Mouse (Mus musculus): ENCODE results near the gene Fbn1. TPM values are rescaled to one million over a fixed set of nuclear protein-coding genes. Genes with fewer than 3 reads are reported as not detected.

Gene Fbn1
- total and polyA plus RNA-seq, 2 experiments from 2014 or later = 12.7 to 127 TPM

DNA sequence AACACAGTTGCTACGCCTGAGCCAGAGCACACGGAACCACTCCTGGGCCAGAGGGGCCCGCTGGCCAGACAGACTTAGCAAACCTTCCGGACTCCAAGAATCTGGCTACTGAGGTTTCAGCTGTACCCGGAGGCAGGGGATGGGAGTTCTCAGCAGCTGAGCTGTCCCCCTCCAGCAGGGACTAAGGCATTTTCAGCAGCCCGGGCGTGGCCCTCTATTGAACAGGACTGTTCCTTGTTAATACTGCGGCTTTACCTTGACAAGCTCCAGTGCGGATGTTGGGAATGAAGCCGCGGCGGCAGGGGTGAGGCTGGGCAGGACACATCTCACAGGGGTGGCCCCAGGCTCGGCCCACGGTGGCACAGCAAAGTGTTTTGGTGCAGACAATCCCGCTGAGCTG lies 95.4 kb downstream of the Fbn1 start:
- H3K27ac ChIP-seq (ENCODE audit: low read depth) = peak overlapping the region; percentile 54
- H3K27me3 ChIP-seq (ENCODE audit: control insufficient read depth, insufficient read depth, low read length) = no peaks in the 10 kb centered on the region
- no peak overlapping the region for H3K9ac ChIP-seq (replicated peaks; ENCODE audit: low read depth, low read length)
- no peaks in the 10 kb centered on the region for H3K36me3 ChIP-seq (replicated peaks; ENCODE audit: control insufficient read depth, insufficient read depth, low read length)
- WGBS = 76% methylated on average over 15 of the region's 15 CpGs
- H3K9me3 ChIP-seq (replicated peaks; ENCODE audit: control insufficient read depth, low read length) = no peaks in the 10 kb centered on the region
- no peak overlapping the region for H3K4me3 ChIP-seq (ENCODE audit: low read depth, low read length)
- DNase-seq (ENCODE audit: low spot score) (no peak), ATAC-seq (ENCODE audit: insufficient read depth, low read depth) (no peak)
- TF ChIP-seq EP300 (IDR thresholded peaks at IDR 0.05; ENCODE audit: low read depth) (no peak), CTCF (IDR thresholded peaks at IDR 0.05; ENCODE audit: low read depth) (no peak)
- no peaks in the 10 kb centered on the region for H3K4me1 ChIP-seq (ENCODE audit: control insufficient read depth, insufficient read depth)
- H3K4me2 ChIP-seq (ENCODE audit: low read depth, low read length) = no peak overlapping the region

DNA sequence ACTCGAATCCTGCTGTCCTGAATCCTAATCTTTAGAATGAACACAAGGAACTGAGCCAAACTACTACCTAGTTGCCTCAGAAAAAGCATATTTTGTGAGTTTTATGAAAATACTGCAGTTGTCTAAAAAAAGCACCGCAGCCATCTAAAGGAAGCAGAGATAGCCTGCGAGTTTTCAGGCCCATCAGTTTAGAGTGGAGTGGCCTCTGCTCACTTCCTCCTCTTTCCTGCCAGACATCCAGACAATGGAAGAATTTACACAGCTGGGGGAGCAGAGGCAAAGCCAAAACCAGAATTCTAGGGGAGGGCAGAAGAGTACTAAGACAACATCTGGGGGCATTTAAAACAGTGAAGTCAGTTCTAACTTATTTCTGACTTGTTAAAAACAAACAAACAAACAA lies 96.0 kb downstream of the Fbn1 start:
- TF ChIP-seq CTCF (IDR thresholded peaks at IDR 0.05; ENCODE audit: low read depth) (no peak), EP300 (IDR thresholded peaks at IDR 0.05; ENCODE audit: low read depth) (no peak)
- H3K9me3 ChIP-seq (replicated peaks; ENCODE audit: control insufficient read depth, low read length) = no peaks in the 10 kb centered on the region
- H3K27ac ChIP-seq (ENCODE audit: low read depth) = peak overlapping the region; percentile 54; the same call in 1 of the 2 replicates
- H3K4me2 ChIP-seq (ENCODE audit: low read depth, low read length) = no peak overlapping the region
- WGBS = 47% methylated on average over 3 of the region's 3 CpGs
- DNase-seq (ENCODE audit: low spot score) (peak; percentile 26), ATAC-seq (ENCODE audit: insufficient read depth, low read depth) (peak; percentile 33; the same call in 1 of the 2 replicates)
- H3K4me1 ChIP-seq (ENCODE audit: control insufficient read depth, insufficient read depth) = no peaks in the 10 kb centered on the region
- H3K9ac ChIP-seq (replicated peaks; ENCODE audit: low read depth, low read length) = no peak overlapping the region
- H3K27me3 ChIP-seq (ENCODE audit: control insufficient read depth, insufficient read depth, low read length) = no peaks in the 10 kb centered on the region
- no peak overlapping the region for H3K4me3 ChIP-seq (ENCODE audit: low read depth, low read length)
- no peaks in the 10 kb centered on the region for H3K36me3 ChIP-seq (replicated peaks; ENCODE audit: control insufficient read depth, insufficient read depth, low read length)

DNA sequence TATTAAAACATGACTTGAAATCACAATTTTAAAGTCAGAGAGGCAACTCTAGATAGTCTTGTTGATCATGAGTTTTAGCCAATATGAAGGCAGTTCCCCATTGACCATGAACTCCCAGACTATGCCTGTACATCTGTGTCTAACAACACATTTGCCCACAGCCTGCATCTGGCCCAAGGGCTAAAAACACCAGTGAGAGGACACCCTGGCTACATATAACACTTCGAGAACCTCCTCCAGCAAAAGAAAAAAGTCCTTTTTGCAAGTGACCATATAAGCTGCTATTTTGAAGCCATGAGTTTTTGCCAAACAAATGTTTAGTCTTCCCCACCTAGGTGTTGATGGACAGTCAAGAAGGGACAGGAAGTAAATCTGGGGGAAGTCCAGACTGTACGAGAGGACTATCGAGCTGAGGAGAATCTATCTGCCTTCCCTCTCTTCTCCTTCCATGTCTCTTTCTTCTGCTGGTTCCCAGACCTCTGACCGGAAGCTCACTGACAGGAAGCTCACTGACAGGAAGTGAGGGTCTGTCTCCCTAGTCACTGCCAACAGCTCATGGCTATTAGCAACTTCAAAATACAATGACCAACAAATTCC lies 103.2 kb downstream of the Fbn1 start:
- no peak for ATAC-seq (ENCODE audit: insufficient read depth, low read depth)
- TF ChIP-seq EP300 (IDR thresholded peaks at IDR 0.05; ENCODE audit: low read depth) (no peak), CTCF (IDR thresholded peaks at IDR 0.05; ENCODE audit: low read depth) (no peak)
- 48% methylated on average over 4 of the region's 4 CpGs for WGBS
- no peaks in the 10 kb centered on the region for H3K9me3 ChIP-seq (replicated peaks; ENCODE audit: control insufficient read depth, low read length)
- H3K4me2 ChIP-seq (ENCODE audit: low read depth, low read length) = no peak overlapping the region
- no peak overlapping the region for H3K4me3 ChIP-seq (ENCODE audit: low read depth, low read length)
- DNase-seq (ENCODE audit: low spot score) = no peak
- no peak overlapping the region for H3K27ac ChIP-seq (ENCODE audit: low read depth)
- no peaks in the 10 kb centered on the region for H3K4me1 ChIP-seq (ENCODE audit: control insufficient read depth, insufficient read depth)
- H3K36me3 ChIP-seq (replicated peaks; ENCODE audit: control insufficient read depth, insufficient read depth, low read length) = 0 out of 2 replicates have a peak, but pooled peaks cover 5% of the 10 kb centered on the region
- H3K27me3 ChIP-seq (ENCODE audit: control insufficient read depth, insufficient read depth, low read length) = no peaks in the 10 kb centered on the region
- H3K9ac ChIP-seq (replicated peaks; ENCODE audit: low read depth, low read length) = no peak overlapping the region

DNA sequence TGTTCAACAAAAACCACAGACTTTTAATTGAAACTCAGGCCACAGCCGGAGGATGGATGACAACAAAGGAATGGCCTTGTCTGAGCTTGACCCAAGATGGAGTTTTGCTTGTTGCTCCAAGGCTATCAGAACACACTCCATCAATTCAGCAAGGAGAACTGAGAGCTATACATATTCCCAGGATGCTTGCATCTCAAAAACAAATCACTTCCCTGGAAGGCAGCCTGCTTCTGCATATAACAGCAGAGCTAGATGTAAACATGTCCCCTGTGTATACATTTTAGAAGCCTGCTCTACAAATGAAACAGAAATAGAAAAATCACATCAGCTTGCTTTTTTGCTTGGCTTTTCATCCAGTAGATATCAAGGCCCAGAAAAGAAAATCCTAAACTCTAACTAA lies 105.5 kb downstream of the Fbn1 start:
- Histone ChIP-seq H3K36me3 (replicated peaks; ENCODE audit: control insufficient read depth, insufficient read depth, low read length) (0 out of 2 replicates have a peak, but pooled peaks cover 5% of the 10 kb centered on the region), H3K9me3 (replicated peaks; ENCODE audit: control insufficient read depth, low read length) (no peaks in the 10 kb centered on the region), H3K27ac (ENCODE audit: low read depth) (no peak overlapping the region), H3K4me2 (ENCODE audit: low read depth, low read length) (no peak overlapping the region), H3K4me1 (ENCODE audit: control insufficient read depth, insufficient read depth) (no peaks in the 10 kb centered on the region), H3K4me3 (ENCODE audit: low read depth, low read length) (no peak overlapping the region), H3K27me3 (ENCODE audit: control insufficient read depth, insufficient read depth, low read length) (no peaks in the 10 kb centered on the region), H3K9ac (replicated peaks; ENCODE audit: low read depth, low read length) (no peak overlapping the region)
- 83% methylated on average over 1 of the region's 1 CpGs for WGBS
- no peak for DNase-seq (ENCODE audit: low spot score)
- TF ChIP-seq EP300 (IDR thresholded peaks at IDR 0.05; ENCODE audit: low read depth) = no peak
- no peak for TF ChIP-seq CTCF (IDR thresholded peaks at IDR 0.05; ENCODE audit: low read depth)
- no peak for ATAC-seq (ENCODE audit: insufficient read depth, low read depth)

DNA sequence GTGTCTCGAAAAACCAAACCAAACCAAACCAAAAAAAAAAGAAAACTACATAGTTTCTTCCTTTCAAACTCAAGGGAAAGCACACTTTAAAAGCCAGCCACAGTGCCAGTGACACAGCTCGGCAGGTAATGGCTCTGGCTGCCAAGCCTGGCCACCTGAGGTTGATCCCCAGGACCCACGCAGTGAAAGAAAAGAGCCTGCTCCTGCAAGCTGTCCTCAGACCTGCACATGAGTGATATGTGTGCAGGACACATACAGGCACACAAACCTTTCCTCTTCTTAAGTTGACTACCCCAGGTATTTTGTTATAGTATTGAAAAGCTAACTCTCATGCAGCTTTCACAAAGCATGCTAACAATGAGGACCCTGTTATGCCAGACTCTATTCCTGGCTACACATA lies 107.7 kb downstream of the Fbn1 start:
- Histone ChIP-seq H3K9me3 (replicated peaks; ENCODE audit: control insufficient read depth, low read length) (no peaks in the 10 kb centered on the region), H3K36me3 (replicated peaks; ENCODE audit: control insufficient read depth, insufficient read depth, low read length) (0 out of 2 replicates have a peak, but pooled peaks cover 5% of the 10 kb centered on the region), H3K4me2 (ENCODE audit: low read depth, low read length) (no peak overlapping the region), H3K9ac (replicated peaks; ENCODE audit: low read depth, low read length) (no peak overlapping the region), H3K27ac (ENCODE audit: low read depth) (no peak overlapping the region), H3K4me3 (ENCODE audit: low read depth, low read length) (no peak overlapping the region), H3K27me3 (ENCODE audit: control insufficient read depth, insufficient read depth, low read length) (no peaks in the 10 kb centered on the region), H3K4me1 (ENCODE audit: control insufficient read depth, insufficient read depth) (no peaks in the 10 kb centered on the region)
- ATAC-seq (ENCODE audit: insufficient read depth, low read depth) (no peak), DNase-seq (ENCODE audit: low spot score) (no peak)
- TF ChIP-seq CTCF (IDR thresholded peaks at IDR 0.05; ENCODE audit: low read depth) = no peak
- TF ChIP-seq EP300 (IDR thresholded peaks at IDR 0.05; ENCODE audit: low read depth) = no peak
- WGBS = 96% methylated on average over 3 of the region's 3 CpGs

DNA sequence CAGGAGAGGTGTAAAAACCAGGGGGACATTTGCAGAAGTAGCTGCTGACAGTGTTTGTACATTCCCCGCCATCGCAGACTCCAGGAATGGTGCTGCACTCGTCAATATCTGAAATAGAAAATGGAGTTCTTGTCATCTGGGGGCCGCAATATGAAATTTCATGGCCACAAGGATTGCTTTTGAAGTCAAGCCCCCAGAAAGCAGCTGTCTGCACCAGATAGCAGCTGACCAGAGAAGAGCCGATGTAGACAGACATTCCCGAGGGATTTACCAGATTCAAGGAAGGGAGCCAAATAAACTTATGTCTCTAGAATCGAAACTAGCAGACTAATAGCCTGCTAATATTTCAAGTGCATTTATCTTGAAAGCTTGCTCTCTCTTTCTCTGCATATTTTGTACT lies 110.0 kb downstream of the Fbn1 start:
- TF ChIP-seq CTCF (IDR thresholded peaks at IDR 0.05; ENCODE audit: low read depth) (no peak), EP300 (IDR thresholded peaks at IDR 0.05; ENCODE audit: low read depth) (no peak)
- ATAC-seq (ENCODE audit: insufficient read depth, low read depth) (no peak), DNase-seq (ENCODE audit: low spot score) (no peak)
- WGBS = 60% methylated on average over 7 of the region's 7 CpGs
- no peaks in the 10 kb centered on the region for H3K9me3 ChIP-seq (replicated peaks; ENCODE audit: control insufficient read depth, low read length)
- no peaks in the 10 kb centered on the region for H3K27me3 ChIP-seq (ENCODE audit: control insufficient read depth, insufficient read depth, low read length)
- H3K36me3 ChIP-seq (replicated peaks; ENCODE audit: control insufficient read depth, insufficient read depth, low read length) = 0 out of 2 replicates have a peak, but pooled peaks cover 5% of the 10 kb centered on the region
- no peak overlapping the region for H3K27ac ChIP-seq (ENCODE audit: low read depth)
- no peak overlapping the region for H3K4me3 ChIP-seq (ENCODE audit: low read depth, low read length)
- H3K4me2 ChIP-seq (ENCODE audit: low read depth, low read length) = no peak overlapping the region
- no peaks in the 10 kb centered on the region for H3K4me1 ChIP-seq (ENCODE audit: control insufficient read depth, insufficient read depth)
- H3K9ac ChIP-seq (replicated peaks; ENCODE audit: low read depth, low read length) = no peak overlapping the region
